Mouse (Mus musculus): Measurements from ENCODE around the gene Ttc4.

Ttc4 gene

DNA sequence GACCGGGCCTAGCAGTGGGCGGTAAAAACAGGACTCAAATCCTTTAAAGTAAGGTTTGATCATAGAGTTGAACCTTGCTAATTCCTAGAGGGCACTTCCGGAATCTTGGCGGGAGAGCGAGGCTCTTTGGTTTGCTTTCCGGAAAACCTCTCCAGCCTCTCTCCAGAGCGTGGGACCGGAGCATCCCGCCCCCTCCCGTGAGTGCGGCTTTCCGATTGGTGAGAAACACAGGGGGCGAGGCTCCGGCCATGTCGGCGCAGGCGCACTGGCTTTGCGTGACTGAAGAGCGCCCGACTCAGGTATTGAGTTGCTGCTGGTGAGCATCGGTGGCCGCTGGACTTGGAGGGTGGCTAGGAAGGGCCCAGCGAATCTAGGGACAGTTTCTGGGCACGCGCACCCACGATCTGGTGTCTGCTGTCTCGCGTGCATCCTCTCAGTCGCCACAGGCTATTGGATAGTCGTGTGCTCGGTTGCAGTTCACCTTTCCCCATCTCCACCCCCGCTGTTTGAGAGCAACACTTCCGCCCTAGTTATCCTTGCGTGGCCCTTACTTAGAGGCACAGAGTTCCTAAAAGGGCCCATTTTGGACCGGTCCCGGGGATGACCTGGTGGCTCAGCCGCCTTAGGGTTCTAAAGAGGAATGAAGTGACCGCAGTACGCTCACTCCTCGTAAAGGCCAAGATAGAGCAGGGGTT is 27.8 kb downstream of the Ttc4 start, which contains the start of gene Pars2:
Pars2 (plus strand) TSS at position 237 of the 695 bp plus-strand sequence.
- DNase-seq: peak; percentile 99

- DNase-seq: no peak
Measured at GRCm38 (mm10) chr4:106647137-106647536, 31.6 kb downstream of the Ttc4 start.

DNA sequence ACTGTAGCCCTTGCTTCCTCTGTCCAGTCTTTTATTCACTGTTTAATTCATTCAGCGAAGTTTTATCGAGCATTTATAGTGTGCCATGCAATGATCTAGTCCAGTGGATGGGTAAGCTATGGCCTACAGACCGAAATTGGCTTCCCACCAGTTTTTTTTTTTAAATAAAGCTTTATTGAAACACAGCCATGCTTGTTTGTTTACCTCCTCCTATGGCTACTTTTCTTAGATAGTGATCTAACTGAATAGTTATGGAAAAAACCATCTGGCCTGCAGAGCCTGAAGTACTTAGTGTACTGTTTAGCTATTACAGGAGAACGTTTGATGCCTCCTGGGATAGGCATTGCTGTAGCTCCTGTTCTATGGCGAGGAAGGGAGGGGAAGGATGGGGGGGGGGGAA is 32.9 kb downstream of the Ttc4 start:
- no peak for DNase-seq

DNA sequence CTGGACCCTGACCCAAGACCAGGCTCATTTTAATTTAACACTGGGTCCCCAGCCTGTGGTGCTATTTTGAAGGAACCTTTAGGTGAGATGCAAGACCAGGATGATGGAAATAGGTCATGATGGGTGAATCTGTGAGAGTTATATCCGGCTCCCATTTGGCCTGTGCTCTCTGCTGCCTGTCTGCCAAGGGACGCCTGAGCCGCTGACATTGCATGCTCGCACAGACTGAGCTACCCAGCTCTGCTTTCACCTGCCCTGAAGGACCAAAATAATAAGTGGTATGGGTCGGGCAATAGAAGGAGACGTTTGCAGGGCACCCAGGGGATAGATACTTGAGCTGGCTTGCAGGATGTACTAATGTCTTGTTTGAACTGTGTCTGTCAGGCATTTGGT is 34.5 kb downstream of the Ttc4 start:
- no peak for DNase-seq

GRCm38 (mm10) chr4:106643483-106644217 is 35.1 kb downstream of the Ttc4 start:
- DNase-seq: no peak

DNA sequence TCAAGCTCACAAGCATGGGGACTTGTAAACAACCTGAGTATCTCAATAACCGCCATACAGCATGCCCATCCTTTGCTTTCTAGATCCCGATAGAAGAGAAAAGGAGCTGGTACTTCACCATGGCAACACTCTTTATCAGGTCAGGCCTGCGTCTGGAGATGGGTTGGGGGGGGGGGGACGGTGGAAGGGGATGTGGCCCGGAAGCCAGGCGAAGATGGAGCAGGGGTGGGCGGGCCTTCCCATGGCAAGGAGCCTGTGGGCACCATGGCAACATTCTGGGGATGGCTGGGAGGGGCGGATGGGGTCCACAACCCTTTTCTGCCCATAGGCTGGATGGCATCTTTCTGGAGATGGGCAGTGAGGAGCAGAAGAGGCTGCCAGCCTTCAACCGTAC is 44.7 kb downstream of the Ttc4 start:
- no peak for DNase-seq

- peak; percentile 49 to 68 for DNase-seq
Measured at GRCm38 (mm10) chr4:106633281-106634085, 45.3 kb downstream of the Ttc4 start.

- no peak for DNase-seq
Measured at GRCm38 (mm10) chr4:106632313-106632712, 46.4 kb downstream of the Ttc4 start.

- peak; percentile 89 to 94 for DNase-seq
Measured at GRCm38 (mm10) chr4:106630333-106631220, 48.2 kb downstream of the Ttc4 start.

DNA sequence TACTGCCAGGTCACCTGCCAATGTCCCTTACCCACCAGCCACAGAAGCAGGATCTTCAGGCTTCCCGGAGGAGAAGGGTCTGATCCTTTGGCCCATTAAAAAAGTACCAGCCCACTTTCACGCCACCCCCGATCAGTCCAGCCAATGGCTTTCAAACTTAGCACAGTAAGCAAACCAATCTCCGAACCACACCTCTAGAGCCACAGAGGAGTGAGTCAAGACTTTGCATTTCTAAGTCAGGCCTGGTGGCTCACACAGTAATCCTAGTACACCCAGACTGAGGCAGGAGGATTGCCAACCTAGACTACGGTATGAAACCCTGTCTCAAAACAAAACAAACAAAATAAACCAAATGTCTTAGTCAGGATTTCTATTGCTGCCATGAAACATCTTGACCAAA is 49.4 kb downstream of the Ttc4 start:
- DNase-seq: no peak

- no peak for DNase-seq
Measured at GRCm38 (mm10) chr4:106628650-106629360, 49.9 kb downstream of the Ttc4 start.

DNA sequence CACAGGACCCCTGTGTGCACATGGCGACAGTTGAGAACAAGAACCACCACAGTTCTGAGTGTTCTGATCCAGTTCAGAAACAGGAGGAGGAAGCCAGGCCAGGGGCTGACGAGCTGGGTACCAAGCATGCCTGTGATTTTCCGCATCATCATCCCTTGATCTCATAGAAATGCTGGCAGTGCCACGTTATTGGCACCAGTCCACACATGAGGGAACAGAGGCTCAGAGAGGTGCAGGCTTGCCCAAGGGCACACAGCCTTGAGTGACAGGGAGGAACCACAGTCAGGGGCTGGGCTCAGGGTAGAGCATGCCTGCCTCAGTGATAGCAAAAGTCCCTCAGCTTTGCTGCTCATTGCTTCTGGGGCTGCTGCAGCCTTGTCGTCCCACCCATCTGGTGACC is 50.9 kb downstream of the Ttc4 start:
- peak; percentile 50 to 59 for DNase-seq

- no peak for DNase-seq
Measured at GRCm38 (mm10) chr4:106624271-106624670, 54.5 kb downstream of the Ttc4 start.

- peak; percentile 57 to 61 for DNase-seq
Measured at GRCm38 (mm10) chr4:106622712-106623111, 56.0 kb downstream of the Ttc4 start.

DNA sequence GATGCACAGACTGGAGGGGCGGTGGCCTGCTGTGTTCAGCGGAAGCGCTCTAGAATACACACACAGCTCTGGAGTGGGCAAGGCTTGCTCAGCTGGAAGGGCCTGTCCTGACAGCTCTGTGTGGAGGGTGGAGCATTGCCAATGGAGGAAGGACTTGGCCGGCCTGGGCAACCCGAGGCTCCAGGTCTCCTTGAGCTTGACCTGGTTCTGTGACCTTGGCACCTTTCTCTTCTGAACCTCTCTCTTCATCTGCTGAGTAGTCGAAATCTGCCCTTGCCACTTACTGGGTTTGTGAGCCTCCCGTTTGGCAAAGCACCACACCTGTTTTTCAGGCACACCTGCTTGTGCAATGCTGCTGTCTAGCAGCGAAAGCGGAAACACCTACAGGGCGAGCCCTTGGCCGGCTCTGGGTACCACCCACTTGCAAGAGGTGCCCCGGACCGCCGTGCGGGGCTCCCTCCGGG is 56.7 kb downstream of the Ttc4 start, which contains the start of gene Ttc22:
Ttc22 (plus strand) TSS at position 403 of the 464 bp plus-strand sequence.
- peak in 1 of 2 experiments; percentile 60 for DNase-seq

DNA sequence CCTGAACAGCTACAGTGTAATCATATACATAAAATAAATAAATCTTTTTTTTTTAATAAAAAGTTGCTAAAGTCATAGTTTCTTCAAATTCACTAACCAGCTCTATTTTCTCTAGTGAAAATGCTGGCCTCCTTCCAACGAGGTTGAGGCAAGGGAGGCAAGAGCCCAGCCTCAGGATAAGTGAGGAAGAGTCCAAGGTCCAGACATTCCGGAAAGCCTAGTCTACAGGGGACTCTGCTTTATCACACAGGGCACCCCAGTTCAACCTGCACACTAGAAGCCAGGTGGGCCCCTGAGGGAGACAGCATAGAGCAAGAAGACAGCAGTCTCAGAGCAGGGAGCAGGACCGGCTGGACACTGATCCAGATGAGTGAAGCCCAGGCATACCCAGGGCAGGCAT is 57.3 kb downstream of the Ttc4 start:
- DNase-seq: no peak

DNA sequence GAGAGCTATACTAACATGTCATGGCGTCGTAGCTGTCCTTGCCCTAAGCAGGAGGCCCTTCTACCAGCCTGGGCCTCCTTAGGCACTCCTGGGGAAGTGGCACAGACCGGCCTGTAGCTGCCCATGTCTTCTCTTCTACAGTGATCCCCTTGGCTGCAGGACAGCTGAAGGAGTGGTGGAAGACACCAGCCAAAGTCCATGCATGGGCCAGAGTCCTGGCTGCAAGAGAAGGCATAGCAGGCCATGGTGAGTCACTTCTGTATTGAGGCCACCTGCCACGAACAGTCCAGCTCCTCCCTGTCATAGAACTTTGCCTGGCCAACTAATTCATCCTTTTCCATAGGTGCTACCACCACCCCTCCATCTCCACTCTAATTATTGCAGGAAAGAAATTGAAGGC is 59.8 kb downstream of the Ttc4 start:
- DNase-seq: no peak

- DNase-seq: no peak
Measured at GRCm38 (mm10) chr4:106617056-106617455, 61.7 kb downstream of the Ttc4 start, which contains the start of gene Lexm. Lexm (minus strand) TSS chr4:106617241.

GRCm38 (mm10) chr4:106615637-106616036 is 63.1 kb downstream of the Ttc4 start:
- no peak for DNase-seq

- no peak for DNase-seq
Measured at GRCm38 (mm10) chr4:106614881-106615280, 63.9 kb downstream of the Ttc4 start.

- peak; percentile 91 to 93 for DNase-seq
Measured at GRCm38 (mm10) chr4:106614180-106614797, 64.5 kb downstream of the Ttc4 start.

All from cerebellum, postnatal 14 days (tissue).